8 mouse cellular contexts compared by ENCODE assay signal in genomic region chr13:28957765-28958164, GRCm38 (mm10). TPM values are rescaled to one million over a fixed set of nuclear protein-coding genes. Genes with fewer than 3 reads are reported as not detected.
A peak's percentile ranks its signal among the peaks of the same experiment; 100 is the strongest.
DNase-seq lines count a peak whose midpoint lies in the region; ATAC-seq and TF ChIP-seq lines count a peak whose summit lies in the region.

No protein-coding gene starts in this region.

- no peaks in the 10 kb centered on the region for H3K9me3 ChIP-seq in heart, embryonic 14.5 days (ENCODE audit: control insufficient read depth, low read length)
- no peaks in the 10 kb centered on the region for H3K9me3 ChIP-seq in liver, postnatal 0 days (ENCODE audit: low read length)
- H3K9me3 ChIP-seq in neural tube, embryonic 13.5 days: no peaks in the 10 kb centered on the region

- H3K27me3 ChIP-seq in heart, embryonic 14.5 days (ENCODE audit: control insufficient read depth, insufficient read depth, low read length): no peaks in the 10 kb centered on the region
- H3K27me3 ChIP-seq in liver, postnatal 0 days (ENCODE audit: insufficient read depth, low read length): peaks cover 8% of the 10 kb centered on the region
- H3K27me3 ChIP-seq in neural tube, embryonic 13.5 days: no peaks in the 10 kb centered on the region
- H3K27me3 ChIP-seq in testis, adult 2 months (ENCODE audit: control insufficient read depth, insufficient read depth, low read length): no peaks in the 10 kb centered on the region

- H3K9ac ChIP-seq in heart, embryonic 14.5 days (ENCODE audit: low read length): peak overlapping the region; percentile 78
- peak overlapping the region; percentile 55 for H3K9ac ChIP-seq in liver, postnatal 0 days (replicated peaks)
- H3K9ac ChIP-seq in neural tube, embryonic 13.5 days: peak overlapping the region; percentile 88

- TF ChIP-seq CTCF in liver, postnatal 0 days (IDR thresholded peaks at IDR 0.05; ENCODE audit: low read depth): peak; percentile 99
- peak; percentile 90; the same call in 1 of the 2 replicates for TF ChIP-seq CTCF in testis, adult 2 months (IDR thresholded peaks at IDR 0.05; ENCODE audit: control insufficient read depth, insufficient read depth, insufficient replicate concordance, low read depth, low read length)

- WGBS in heart, embryonic 14.5 days: under 1% methylated on average over 16 of the region's 16 CpGs
- WGBS in liver, postnatal 0 days (ENCODE audit: insufficient replicate concordance): under 1% methylated on average over 16 of the region's 16 CpGs
- 3% methylated on average over 16 of the region's 16 CpGs for WGBS in neural tube, embryonic 13.5 days

- peak; percentile 81 for DNase-seq in CD4-positive helper T cell, adult 2 months (ENCODE audit: low read depth, low spot score)
- peak; percentile 95 to 99 for DNase-seq in kidney, postnatal 25 days
- DNase-seq in liver, postnatal 0 days: peak; percentile 92

- no peak for TF ChIP-seq POLR2A in testis, adult 2 months (IDR thresholded peaks at IDR 0.05; ENCODE audit: control insufficient read depth, low read depth, low read length)

- no peak for TF ChIP-seq EP300 in liver, postnatal 0 days (IDR thresholded peaks at IDR 0.05; ENCODE audit: low read depth)

- no peak overlapping the region for H3K27ac ChIP-seq in brown adipose tissue, adult 24 weeks (replicated peaks; ENCODE audit: low read depth, low read length)
- peak overlapping the region; percentile 96 to 97 for H3K27ac ChIP-seq in heart, embryonic 14.5 days (replicated peaks in 1 of 2; ENCODE audit: control insufficient read depth in 1 of 2, insufficient read depth in 1 of 2, low read depth in 2 of 2, low read length in 2 of 2)
- peak overlapping the region; percentile 72 for H3K27ac ChIP-seq in liver, postnatal 0 days (ENCODE audit: low read depth)
- peak overlapping the region; percentile 99 for H3K27ac ChIP-seq in neural tube, embryonic 13.5 days (replicated peaks)
- peak overlapping the region; percentile 41 for H3K27ac ChIP-seq in testis, adult 2 months (ENCODE audit: control insufficient read depth, insufficient read depth, low read depth, low read length)

- peak overlapping the region; percentile 68 for H3K4me3 ChIP-seq in brown adipose tissue, adult 24 weeks (ENCODE audit: insufficient read depth, low read depth, low read length)
- H3K4me3 ChIP-seq in heart, embryonic 14.5 days (ENCODE audit: control insufficient read depth in 1 of 2, insufficient read depth in 1 of 2, low read depth in 1 of 2, low read length in 2 of 2): peak overlapping the region; percentile 65 to 75
- H3K4me3 ChIP-seq in liver, postnatal 0 days (ENCODE audit: low read depth, low read length): peak overlapping the region; percentile 53
- H3K4me3 ChIP-seq in neural tube, embryonic 13.5 days: peak overlapping the region; percentile 52
- H3K4me3 ChIP-seq in testis, adult 2 months (ENCODE audit: control insufficient read depth, low read depth, low read length): peak overlapping the region; percentile 90

- peak; percentile 84 for ATAC-seq in erythroid progenitor cell, adult 5-6 weeks (replicated peaks; ENCODE audit: low FRiP score, poor library complexity, severe bottlenecking)
- peak; percentile 37 for ATAC-seq in heart, embryonic 14.5 days (ENCODE audit: insufficient number of reproducible peaks, insufficient read depth, low FRiP score, low read depth)
- ATAC-seq in liver, postnatal 0 days: peak; percentile 64
- peak; percentile 52 for ATAC-seq in neural tube, embryonic 13.5 days (ENCODE audit: low read depth)

- H3K4me1 ChIP-seq in brown adipose tissue, adult 24 weeks (ENCODE audit: control insufficient read depth, insufficient read depth, insufficient read length, low read length): no peaks in the 10 kb centered on the region
- peaks cover 2 to 10% of the 10 kb centered on the region in 2 experiments for H3K4me1 ChIP-seq in heart, embryonic 14.5 days (ENCODE audit: control insufficient read depth in 2 of 2, insufficient read depth in 2 of 2, low read length in 2 of 2)
- H3K4me1 ChIP-seq in liver, postnatal 0 days (ENCODE audit: insufficient read depth): peaks cover 16% of the 10 kb centered on the region
- peaks cover 19% of the 10 kb centered on the region for H3K4me1 ChIP-seq in neural tube, embryonic 13.5 days (replicated peaks)
- peaks cover 19% of the 10 kb centered on the region for H3K4me1 ChIP-seq in testis, adult 2 months (ENCODE audit: control insufficient read depth, insufficient read depth, low read length)

- peak overlapping the region; percentile 89 for H3K4me2 ChIP-seq in heart, embryonic 14.5 days (ENCODE audit: low read length)
- peak overlapping the region; percentile 86 for H3K4me2 ChIP-seq in liver, postnatal 0 days (ENCODE audit: low read depth, low read length)
- H3K4me2 ChIP-seq in neural tube, embryonic 13.5 days: peak overlapping the region; percentile 93

- H3K36me3 ChIP-seq in heart, embryonic 14.5 days (ENCODE audit: control insufficient read depth, insufficient read depth, low read length): no peaks in the 10 kb centered on the region
- no peaks in the 10 kb centered on the region for H3K36me3 ChIP-seq in liver, postnatal 0 days (replicated peaks; ENCODE audit: insufficient read depth, low read length)
- no peaks in the 10 kb centered on the region for H3K36me3 ChIP-seq in neural tube, embryonic 13.5 days
- no peaks in the 10 kb centered on the region for H3K36me3 ChIP-seq in testis, adult 2 months (ENCODE audit: control insufficient read depth, insufficient read depth, low read length)

RNA-seq across cellular contexts. Expression of gene Sox4, which starts 4.3 kb away (rescaled TPM):
- polyA plus RNA-seq in brown adipose tissue, adult 24 weeks (2012; ENCODE audit: insufficient read depth, insufficient read length, missing spikeins): 3.3 and 5.2 TPM in 2 replicates
- 4.3 and 8.4 TPM in 2 replicates for total RNA-seq in erythroid progenitor cell, adult 5-6 weeks (2015; ENCODE audit: low replicate concordance)
- 1.9 and 5.0 TPM in 2 replicates for total RNA-seq in erythroid progenitor cell, adult 5-6 weeks (2017; ENCODE audit: low replicate concordance)
- 69.5 and 79.2 TPM in 2 replicates for polyA plus RNA-seq in heart, embryonic 14.5 days (2014; fragmentation: Nextera tagmentation; extraction: Ambion mirVana)
- polyA plus RNA-seq in liver, postnatal 0 days (2015; fragmentation: Nextera tagmentation; extraction: Ambion mirVana): 3.6 and 4.1 TPM in 2 replicates
- 161 and 183 TPM in 2 replicates for polyA plus RNA-seq in neural tube, embryonic 13.5 days (2015; fragmentation: Nextera tagmentation; extraction: Ambion mirVana)
- polyA plus RNA-seq in testis, adult 2 months (2012; rRNA removed): 2.2 and 2.5 TPM in 2 replicates

Comparison
In these comparisons a context has a peak if more than half of its experiments do, and no peak if none do; other contexts are left out.
1. RNA of gene Sox4, which starts 4.3 kb away (polyA plus RNA-seq): 161 to 183 TPM in neural tube, embryonic 13.5 days and 69.5 to 79.2 TPM in heart, embryonic 14.5 days; 3.3 to 5.2 TPM in brown adipose tissue, adult 24 weeks, 3.6 to 4.1 TPM in liver, postnatal 0 days and 2.2 to 2.5 TPM in testis, adult 2 months; every median in the first group is over 10 times any median in the second.
2. Peak in every context shown above with its lines, with median percentiles within 50 percentile points of each other: DNase-seq, H3K4me3 ChIP-seq, ATAC-seq, H3K4me2 ChIP-seq and H3K9ac ChIP-seq.